Mouse (Mus musculus): ENCODE measurements around the gene Exoc2.

- TF ChIP-seq MAFK (IDR thresholded peaks at IDR 0.05; ENCODE audit: insufficient read depth, low read depth, low read length): no peak
- no peak for TF ChIP-seq ZC3H11A (IDR thresholded peaks at IDR 0.05; ENCODE audit: borderline replicate concordance, low read depth, low read length)
- TF ChIP-seq CHD2 (IDR thresholded peaks at IDR 0.05; ENCODE audit: low read depth, low read length): no peak
These were observed 183.9 kb downstream of the Exoc2 start for GRCm38 (mm10) chr13:30790016-30790415.

All from ES-E14 (cell line).